Mouse (Mus musculus) intestine, postnatal 0 days (tissue): ENCODE measurements around the gene Ugp2. TPM values are rescaled to one million over a fixed set of nuclear protein-coding genes. Genes with fewer than 3 reads are reported as not detected.

ENCODE experiments used
- ATAC-seq: fragments of 200-750 bp; cut with Nextera tagmentation; 2 replicates; pipeline ENCODE4 v1.8.0; 2017; ENCODE audit warnings: mild to moderate bottlenecking, moderate TSS enrichment, moderate library complexity
- H3K27ac ChIP-seq: fragments of 300-500 bp; sonication (generic); 2 replicates; pipeline ENCODE4 v1.5.1; 2014; ENCODE audit warnings: mild to moderate bottlenecking, low read depth, low read length, moderate library complexity
- H3K27me3 ChIP-seq: fragments of 300-500 bp; sonication (generic); replicated peaks from 2 replicates; pipeline ENCODE4 v1.6.1; 2014; ENCODE audit warnings: low read length, mixed read lengths; ENCODE audit not compliant: control insufficient read depth, insufficient read depth
- H3K36me3 ChIP-seq: fragments of 300-500 bp; sonication (generic); 2 replicates; pipeline ENCODE4 v1.6.1; 2014; ENCODE audit warnings: mild to moderate bottlenecking, moderate library complexity; ENCODE audit not compliant: control insufficient read depth, insufficient read depth
- H3K4me1 ChIP-seq: fragments of 300-500 bp; sonication (generic); replicated peaks from 2 replicates; pipeline ENCODE4 v1.6.1; 2014; ENCODE audit warnings: antibody characterized with exemption, low read length, mixed read lengths; ENCODE audit not compliant: control insufficient read depth, insufficient read depth
- H3K4me2 ChIP-seq: fragments of 300-500 bp; sonication (generic); replicated peaks from 2 replicates; pipeline ENCODE4 v1.6.1; 2014; ENCODE audit warnings: low read depth, mild to moderate bottlenecking, moderate library complexity
- H3K4me3 ChIP-seq: fragments of 300-500 bp; sonication (generic); 2 replicates; pipeline ENCODE4 v1.5.1; 2014; ENCODE audit warnings: low read depth, low read length
- H3K9ac ChIP-seq: fragments of 300-500 bp; sonication (generic); 2 replicates; pipeline ENCODE4 v1.6.1; 2014; ENCODE audit warnings: mild to moderate bottlenecking, low read depth, low read length
- H3K9me3 ChIP-seq: fragments of 300-500 bp; sonication (generic); 2 replicates; pipeline ENCODE4 v1.6.1; 2016; ENCODE audit warnings: mixed run types; ENCODE audit not compliant: control insufficient read depth
- CTCF ChIP-seq: sonication (generic); IDR thresholded peaks from 2 replicates; pipeline ENCODE4 v1.5.1; 2016; ENCODE audit warnings: low read depth, mild to moderate bottlenecking, control low read depth, antibody characterized with exemption, moderate library complexity
- WGBS: fragments of 180-500 bp; shearing (Covaris S2); extraction: QIAGEN DNeasy Blood & Tissue Kit; methylation state at CpG from one replicate; pipeline ENCODE4 v1.1.7; 2014; 5-methylcytosine and 5-hydroxymethylcytosine counted together
- polyA plus RNA-seq: library from polyadenylated mRNA; unstranded; fragments of >200 nt; fragmentation: Nextera tagmentation; extraction: Ambion mirVana; gene quantifications from 2 replicates; pipeline ENCODE4 v1.2.1, GENCODE M21; 2015

Ugp2 gene
- polyA plus RNA-seq: 152 and 156 TPM in 2 replicates

GRCm38 (mm10) chr11:21371122-21371806 is at the start of gene Ugp2:
Gene Ugp2 (minus strand): TSS chr11:21371201.
- Histone ChIP-seq H3K9ac (peak within 1 kb of the TSS; percentile 89), H3K4me1 (no peaks in the 10 kb centered on the region), H3K4me3 (peak within 1 kb of the TSS; percentile 78), H3K27me3 (no peaks in the 10 kb centered on the region), H3K9me3 (no peaks in the 10 kb centered on the region), H3K4me2 (peak within 1 kb of the TSS; percentile 70), H3K27ac (peak within 1 kb of the TSS; percentile 99), H3K36me3 (no peaks in the 10 kb centered on the region)
- 8% methylated on average over 37 of the region's 38 CpGs for WGBS
- 0 out of 2 replicates have a peak, but pooled peaks have one; percentile 2 for TF ChIP-seq CTCF
- peak; percentile 90 for ATAC-seq

DNA sequence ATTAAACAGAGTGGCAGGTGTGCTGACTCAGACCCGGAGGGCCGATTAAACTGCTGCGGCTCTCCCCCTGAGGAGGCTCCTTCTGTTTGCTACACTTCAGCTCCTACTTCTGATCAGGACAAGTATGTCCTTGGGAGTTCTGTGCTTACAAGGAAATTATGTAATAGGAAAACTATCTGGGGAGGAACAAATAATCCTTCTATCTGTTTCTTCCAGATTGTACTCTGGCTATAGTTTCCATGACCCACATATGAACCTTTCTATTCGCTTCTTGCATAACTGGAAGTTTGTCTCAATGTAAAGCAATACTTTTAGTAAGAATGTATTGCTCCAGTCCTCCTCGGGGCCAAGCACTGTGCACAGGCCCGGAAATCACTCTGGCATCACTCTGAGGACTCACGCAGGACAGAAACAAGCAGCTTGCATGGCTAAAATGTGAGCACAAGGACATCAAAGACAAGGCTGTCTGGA is 43.9 kb upstream of the Ugp2 start:
- H3K27me3 ChIP-seq: no peaks in the 10 kb centered on the region
- WGBS: 17% methylated on average over 7 of the region's 7 CpGs
- no peak for TF ChIP-seq CTCF
- no peak overlapping the region for H3K9ac ChIP-seq
- no peaks in the 10 kb centered on the region for H3K9me3 ChIP-seq
- H3K4me2 ChIP-seq: 0 out of 2 replicates have a peak overlapping the region, but pooled peaks have one; percentile 17
- H3K27ac ChIP-seq: no peak overlapping the region
- peak; percentile 59 for ATAC-seq
- no peaks in the 10 kb centered on the region for H3K36me3 ChIP-seq
- H3K4me3 ChIP-seq: no peak overlapping the region
- H3K4me1 ChIP-seq: no peaks in the 10 kb centered on the region; the same call in 1 of the 2 replicates

GRCm38 (mm10) chr11:21406668-21407067 is 35.7 kb upstream of the Ugp2 start:
- Histone ChIP-seq H3K4me2 (no peak overlapping the region), H3K27ac (no peak overlapping the region), H3K36me3 (no peaks in the 10 kb centered on the region), H3K4me3 (no peak overlapping the region), H3K4me1 (0 out of 2 replicates have a peak, but pooled peaks cover 4% of the 10 kb centered on the region), H3K9ac (no peak overlapping the region), H3K9me3 (no peaks in the 10 kb centered on the region), H3K27me3 (no peaks in the 10 kb centered on the region)
- no peak for TF ChIP-seq CTCF
- ATAC-seq: no peak
- 53% methylated on average over 4 of the region's 4 CpGs for WGBS

DNA sequence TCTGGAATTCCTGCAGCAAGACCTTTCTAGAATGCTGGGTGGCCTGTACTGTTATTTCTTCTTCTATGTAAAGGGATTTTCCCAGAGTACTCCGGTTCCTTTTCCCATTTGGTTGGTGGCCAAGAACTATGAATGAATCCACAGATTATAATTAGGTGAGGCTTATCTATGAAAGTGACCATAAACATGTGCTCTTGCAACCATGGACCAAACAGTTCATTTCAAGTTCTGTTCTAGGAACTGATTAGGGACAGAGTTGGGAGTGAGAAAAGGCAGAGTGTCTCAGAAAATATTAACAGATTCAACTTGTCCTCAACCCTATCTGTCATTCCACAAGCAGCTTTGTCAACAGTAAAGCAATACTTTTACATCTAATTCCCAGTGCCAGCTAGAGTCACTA is 35.1 kb upstream of the Ugp2 start:
- Histone ChIP-seq H3K36me3 (no peaks in the 10 kb centered on the region), H3K9ac (no peak overlapping the region), H3K4me1 (0 out of 2 replicates have a peak, but pooled peaks cover 4% of the 10 kb centered on the region), H3K9me3 (no peaks in the 10 kb centered on the region), H3K27ac (no peak overlapping the region), H3K4me2 (no peak overlapping the region), H3K4me3 (no peak overlapping the region), H3K27me3 (no peaks in the 10 kb centered on the region)
- TF ChIP-seq CTCF: no peak
- no peak for ATAC-seq
- WGBS: 23% methylated on average over 1 of the region's 1 CpGs

DNA sequence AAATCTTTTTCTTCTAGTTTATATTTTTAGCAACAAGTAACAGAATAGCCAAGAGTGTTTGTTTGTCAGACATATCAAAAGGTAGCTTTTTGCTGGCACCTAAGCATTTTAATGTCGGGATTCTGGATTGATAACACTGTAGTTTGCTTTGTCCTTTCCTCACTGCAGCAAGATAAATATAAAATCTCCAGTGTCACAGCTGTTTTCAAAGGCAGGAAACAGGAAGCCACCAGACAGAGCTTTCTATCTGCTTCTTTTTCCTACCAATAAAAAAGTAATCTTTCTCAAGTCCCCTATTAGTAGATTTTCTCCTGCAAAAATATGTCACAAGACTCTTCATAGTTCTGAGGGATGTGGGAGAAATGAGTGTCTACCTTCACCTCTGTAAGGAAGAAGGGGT is 32.9 kb upstream of the Ugp2 start:
- no peak for ATAC-seq
- H3K9ac ChIP-seq: no peak overlapping the region
- 20% methylated on average over 1 of the region's 1 CpGs for WGBS
- H3K4me1 ChIP-seq: 0 out of 2 replicates have a peak, but pooled peaks cover 4% of the 10 kb centered on the region
- no peaks in the 10 kb centered on the region for H3K27me3 ChIP-seq
- H3K27ac ChIP-seq: no peak overlapping the region
- H3K4me2 ChIP-seq: no peak overlapping the region
- H3K9me3 ChIP-seq: no peaks in the 10 kb centered on the region
- H3K4me3 ChIP-seq: no peak overlapping the region
- no peak for TF ChIP-seq CTCF
- no peaks in the 10 kb centered on the region for H3K36me3 ChIP-seq

GRCm38 (mm10) chr11:21402481-21403254 is 31.7 kb upstream of the Ugp2 start:
- H3K4me2 ChIP-seq: no peak overlapping the region
- TF ChIP-seq CTCF: no peak
- H3K9ac ChIP-seq: no peak overlapping the region
- H3K27ac ChIP-seq: no peak overlapping the region; the same call in 1 of the 2 replicates
- ATAC-seq: peak; percentile 86
- H3K4me1 ChIP-seq: 0 out of 2 replicates have a peak, but pooled peaks cover 4% of the 10 kb centered on the region
- no peak overlapping the region for H3K4me3 ChIP-seq
- H3K27me3 ChIP-seq: no peaks in the 10 kb centered on the region
- no peaks in the 10 kb centered on the region for H3K36me3 ChIP-seq
- no peaks in the 10 kb centered on the region for H3K9me3 ChIP-seq
- WGBS: 18% methylated on average over 5 of the region's 5 CpGs
